Mouse (Mus musculus): Measurements from ENCODE around the gene Camk2d. TPM values are rescaled to one million over a fixed set of nuclear protein-coding genes. Genes with fewer than 3 reads are reported as not detected.
A peak's percentile ranks its signal among the peaks of the same experiment; 100 is the strongest.

Camk2d gene
- 14.1 and 19.7 TPM in 2 replicates for polyA plus RNA-seq (2016; fragmentation: Nextera tagmentation; extraction: Ambion mirVana)

DNA sequence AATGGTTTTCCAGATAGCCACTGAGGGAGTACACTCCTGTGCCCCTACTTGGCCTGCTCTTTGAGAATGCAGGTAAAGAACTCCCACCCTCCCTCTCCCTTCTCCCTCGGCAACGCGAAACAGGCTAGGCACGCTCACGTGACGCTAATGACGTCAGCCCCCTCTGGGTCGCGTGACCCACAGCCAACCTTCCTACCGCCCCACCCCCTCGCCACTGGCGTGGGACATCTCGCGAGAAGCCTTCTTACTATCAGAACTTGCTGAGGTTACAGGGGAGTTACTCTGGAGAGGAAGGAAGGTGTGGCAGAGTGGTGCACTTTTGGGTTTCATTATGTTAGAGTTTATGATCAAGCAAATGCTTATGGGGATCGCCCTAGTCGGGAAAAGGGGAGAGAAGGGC lies at the start of gene Camk2d:
Gene Camk2d (plus strand): TSS at position 217 of the 400 bp plus-strand sequence.
- ATAC-seq (ENCODE audit: low FRiP score, low read depth), result peak; percentile 89
- Histone ChIP-seq H3K4me2 (replicated peaks) (peak within 1 kb of the TSS; percentile 92), H3K27ac (replicated peaks) (peak within 1 kb of the TSS; percentile 92), H3K36me3 (no peaks in the 10 kb centered on the region), H3K9me3 (no peaks in the 10 kb centered on the region), H3K4me1 (peaks cover 5% of the 10 kb centered on the region; the same call in 1 of the 2 replicates), H3K4me3 (peak within 1 kb of the TSS; percentile 82), H3K9ac (replicated peaks) (peak within 1 kb of the TSS; percentile 74), H3K27me3 (no peaks in the 10 kb centered on the region)
- WGBS, result 1% methylated on average over 16 of the region's 16 CpGs

- Histone ChIP-seq H3K27me3 (no peaks in the 10 kb centered on the region), H3K4me2 (replicated peaks) (no peak overlapping the region), H3K9me3 (no peaks in the 10 kb centered on the region), H3K36me3 (no peaks in the 10 kb centered on the region), H3K27ac (replicated peaks) (no peak overlapping the region), H3K9ac (replicated peaks) (no peak overlapping the region), H3K4me3 (no peak overlapping the region), H3K4me1 (no peaks in the 10 kb centered on the region)
- ATAC-seq (ENCODE audit: low FRiP score, low read depth), result no peak
Observed at GRCm38 (mm10) chr3:126547941-126548340, 48.2 kb upstream of the Camk2d start.

GRCm38 (mm10) chr3:126563646-126564045 lies 32.5 kb upstream of the Camk2d start:
- no peak overlapping the region for H3K9ac ChIP-seq (replicated peaks)
- no peak for ATAC-seq (ENCODE audit: low FRiP score, low read depth)
- no peaks in the 10 kb centered on the region for H3K27me3 ChIP-seq
- H3K27ac ChIP-seq (replicated peaks), result no peak overlapping the region
- H3K4me2 ChIP-seq (replicated peaks), result no peak overlapping the region
- H3K36me3 ChIP-seq, result no peaks in the 10 kb centered on the region
- 85% methylated on average over 2 of the region's 2 CpGs for WGBS
- no peaks in the 10 kb centered on the region for H3K4me1 ChIP-seq
- no peaks in the 10 kb centered on the region for H3K9me3 ChIP-seq
- no peak overlapping the region for H3K4me3 ChIP-seq

GRCm38 (mm10) chr3:126570628-126571027 lies 25.5 kb upstream of the Camk2d start:
- Histone ChIP-seq H3K9me3 (no peaks in the 10 kb centered on the region), H3K27ac (replicated peaks) (no peak overlapping the region), H3K4me1 (no peaks in the 10 kb centered on the region), H3K9ac (replicated peaks) (no peak overlapping the region), H3K36me3 (no peaks in the 10 kb centered on the region), H3K4me2 (replicated peaks) (no peak overlapping the region), H3K27me3 (no peaks in the 10 kb centered on the region), H3K4me3 (no peak overlapping the region)
- no peak for ATAC-seq (ENCODE audit: low FRiP score, low read depth)
- 85% methylated on average over 1 of the region's 1 CpGs for WGBS

DNA sequence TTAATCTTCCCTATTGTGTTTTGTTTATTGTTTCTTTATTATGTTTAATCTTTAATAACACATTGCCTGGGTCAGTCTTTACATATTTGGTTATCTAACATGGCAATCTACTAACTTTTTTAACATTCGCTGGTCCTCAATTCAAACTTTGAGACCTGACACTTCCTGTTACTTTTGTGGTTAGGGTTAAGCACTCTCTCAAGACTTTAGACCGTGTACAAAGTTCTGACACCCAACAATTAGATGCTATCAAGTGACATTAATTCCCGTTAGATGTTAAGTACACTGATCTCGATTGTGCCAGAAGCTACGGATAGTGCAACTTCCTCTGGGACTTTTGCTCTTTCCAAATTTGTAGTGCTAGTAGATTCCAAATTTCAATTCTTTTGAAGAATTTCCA lies 23.2 kb upstream of the Camk2d start:
- 89% methylated on average over 5 of the region's 5 CpGs for WGBS

DNA sequence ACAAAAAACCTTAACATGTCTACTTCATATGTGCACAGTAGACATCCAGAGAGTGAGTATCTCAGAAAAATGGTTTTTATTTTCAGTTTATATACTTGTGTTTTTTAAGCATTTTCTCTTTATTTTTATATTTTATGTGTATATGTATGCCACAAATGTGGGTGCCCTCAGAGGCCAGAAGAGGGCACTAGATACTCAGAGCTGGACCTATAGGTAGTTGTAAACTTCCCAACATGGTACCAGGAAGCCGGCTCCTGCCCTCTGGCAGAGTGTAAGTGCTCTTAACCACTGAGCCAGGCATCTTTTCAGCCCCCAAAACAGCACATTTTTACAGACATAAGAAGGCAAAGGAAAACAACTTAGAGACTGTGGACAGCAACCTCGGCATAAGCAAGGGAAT lies 20.2 kb upstream of the Camk2d start:
- WGBS, result 59% methylated on average over 2 of the region's 2 CpGs

More for the DNA sequence above, 23.2 kb upstream of the Camk2d start:
- Histone ChIP-seq H3K9me3 (no peaks in the 10 kb centered on the region), H3K36me3 (no peaks in the 10 kb centered on the region), H3K4me1 (no peaks in the 10 kb centered on the region), H3K4me2 (replicated peaks) (no peak overlapping the region), H3K27me3 (no peaks in the 10 kb centered on the region), H3K4me3 (no peak overlapping the region), H3K9ac (replicated peaks) (no peak overlapping the region), H3K27ac (replicated peaks) (no peak overlapping the region)
- no peak for ATAC-seq (ENCODE audit: low FRiP score, low read depth)

GRCm38 (mm10) chr3:126586134-126586533 lies 10.0 kb upstream of the Camk2d start:
- H3K36me3 ChIP-seq, result no peaks in the 10 kb centered on the region
- H3K27me3 ChIP-seq, result no peaks in the 10 kb centered on the region
- ATAC-seq (ENCODE audit: low FRiP score, low read depth), result no peak
- no peak overlapping the region for H3K9ac ChIP-seq (replicated peaks)
- no peaks in the 10 kb centered on the region for H3K9me3 ChIP-seq
- H3K4me3 ChIP-seq, result no peak overlapping the region
- no peaks in the 10 kb centered on the region for H3K4me1 ChIP-seq
- no peak overlapping the region for H3K27ac ChIP-seq (replicated peaks)
- 85% methylated on average over 3 of the region's 3 CpGs for WGBS
- no peak overlapping the region for H3K4me2 ChIP-seq (replicated peaks)

More for the DNA sequence above, 20.2 kb upstream of the Camk2d start:
- Histone ChIP-seq H3K27ac (replicated peaks) (no peak overlapping the region), H3K4me1 (no peaks in the 10 kb centered on the region), H3K36me3 (no peaks in the 10 kb centered on the region), H3K9ac (replicated peaks) (no peak overlapping the region), H3K9me3 (no peaks in the 10 kb centered on the region), H3K27me3 (no peaks in the 10 kb centered on the region), H3K4me3 (no peak overlapping the region), H3K4me2 (replicated peaks) (no peak overlapping the region)
- no peak for ATAC-seq (ENCODE audit: low FRiP score, low read depth)

GRCm38 (mm10) chr3:126587477-126587876 lies 8.6 kb upstream of the Camk2d start:
- no peak for ATAC-seq (ENCODE audit: low FRiP score, low read depth)
- no peak overlapping the region for H3K9ac ChIP-seq (replicated peaks)
- H3K9me3 ChIP-seq, result no peaks in the 10 kb centered on the region
- no peaks in the 10 kb centered on the region for H3K36me3 ChIP-seq
- no peaks in the 10 kb centered on the region for H3K27me3 ChIP-seq
- no peak overlapping the region for H3K27ac ChIP-seq (replicated peaks)
- H3K4me1 ChIP-seq, result no peaks in the 10 kb centered on the region
- H3K4me3 ChIP-seq, result no peak overlapping the region
- no peak overlapping the region for H3K4me2 ChIP-seq (replicated peaks)
- 88% methylated on average over 3 of the region's 3 CpGs for WGBS

- Histone ChIP-seq H3K27ac (replicated peaks) (no peak overlapping the region), H3K4me1 (no peaks in the 10 kb centered on the region), H3K4me2 (replicated peaks) (no peak overlapping the region), H3K36me3 (no peaks in the 10 kb centered on the region), H3K4me3 (no peak overlapping the region), H3K27me3 (no peaks in the 10 kb centered on the region), H3K9me3 (no peaks in the 10 kb centered on the region), H3K9ac (replicated peaks) (no peak overlapping the region)
- WGBS, result 91% methylated on average over 7 of the region's 7 CpGs
- no peak for ATAC-seq (ENCODE audit: low FRiP score, low read depth)
Observed at GRCm38 (mm10) chr3:126589556-126589955, 6.5 kb upstream of the Camk2d start.

GRCm38 (mm10) chr3:126595456-126595855 lies 646 bp upstream of the Camk2d start:
- 68% methylated on average over 4 of the region's 4 CpGs for WGBS

DNA sequence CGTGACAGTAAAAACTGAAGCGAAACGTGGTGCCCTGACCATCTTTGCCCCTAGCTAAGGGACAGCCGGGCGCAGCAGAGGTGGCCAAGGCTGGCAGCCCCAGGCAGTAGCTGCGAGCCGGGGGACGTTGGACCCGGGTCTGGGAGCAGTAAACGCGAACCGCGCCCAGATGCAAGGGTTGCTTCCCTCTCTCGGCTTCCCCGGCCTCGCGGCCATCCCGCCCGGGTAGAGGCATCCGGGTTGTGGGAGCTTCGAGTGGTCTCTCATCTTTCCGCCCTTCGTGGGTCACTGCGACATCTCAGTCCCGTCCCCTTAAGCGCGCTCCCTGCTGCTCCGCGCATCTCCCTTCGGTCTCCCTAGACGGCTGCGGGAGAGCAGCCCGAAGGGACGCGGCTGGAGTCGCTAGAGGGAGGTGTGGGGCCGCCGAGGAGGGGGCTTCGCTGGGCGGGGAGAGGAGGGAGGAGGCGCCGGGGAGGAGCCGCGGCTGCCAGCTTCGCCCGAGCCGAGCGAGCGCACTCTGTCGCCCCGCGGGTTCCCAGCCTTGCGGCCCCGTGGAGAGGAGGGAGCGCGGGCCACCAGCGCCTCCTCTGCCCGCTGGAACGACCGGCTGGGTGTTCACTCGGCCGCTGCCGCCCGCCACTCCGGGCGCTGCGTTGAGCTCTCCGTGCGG lies 524 bp downstream of the Camk2d start:
- ATAC-seq (ENCODE audit: low FRiP score, low read depth), result peak; percentile 88
- H3K4me1 ChIP-seq, result peaks cover 5% of the 10 kb centered on the region; the same call in 1 of the 2 replicates
- peak overlapping the region; percentile 92 for H3K4me2 ChIP-seq (replicated peaks)
- H3K27me3 ChIP-seq, result no peaks in the 10 kb centered on the region
- peak overlapping the region; percentile 82 for H3K4me3 ChIP-seq
- peak overlapping the region; percentile 74 for H3K9ac ChIP-seq (replicated peaks)
- no peaks in the 10 kb centered on the region for H3K36me3 ChIP-seq
- H3K9me3 ChIP-seq, result 0 out of 2 replicates have a peak, but pooled peaks cover 1% of the 10 kb centered on the region
- peak overlapping the region; percentile 92 for H3K27ac ChIP-seq (replicated peaks)
- WGBS, result under 1% methylated on average over 50 of the region's 69 CpGs

More at GRCm38 (mm10) chr3:126595456-126595855, 646 bp upstream of the Camk2d start:
- no peaks in the 10 kb centered on the region for H3K9me3 ChIP-seq
- peak overlapping the region; percentile 92; the same call in 1 of the 2 replicates for H3K4me2 ChIP-seq (replicated peaks)
- no peaks in the 10 kb centered on the region for H3K36me3 ChIP-seq
- H3K4me1 ChIP-seq, result peaks cover 5% of the 10 kb centered on the region; the same call in 1 of the 2 replicates
- no peak for ATAC-seq (ENCODE audit: low FRiP score, low read depth)
- H3K4me3 ChIP-seq, result no peak overlapping the region
- H3K27ac ChIP-seq (replicated peaks), result no peak overlapping the region
- H3K9ac ChIP-seq (replicated peaks), result no peak overlapping the region
- no peaks in the 10 kb centered on the region for H3K27me3 ChIP-seq

DNA sequence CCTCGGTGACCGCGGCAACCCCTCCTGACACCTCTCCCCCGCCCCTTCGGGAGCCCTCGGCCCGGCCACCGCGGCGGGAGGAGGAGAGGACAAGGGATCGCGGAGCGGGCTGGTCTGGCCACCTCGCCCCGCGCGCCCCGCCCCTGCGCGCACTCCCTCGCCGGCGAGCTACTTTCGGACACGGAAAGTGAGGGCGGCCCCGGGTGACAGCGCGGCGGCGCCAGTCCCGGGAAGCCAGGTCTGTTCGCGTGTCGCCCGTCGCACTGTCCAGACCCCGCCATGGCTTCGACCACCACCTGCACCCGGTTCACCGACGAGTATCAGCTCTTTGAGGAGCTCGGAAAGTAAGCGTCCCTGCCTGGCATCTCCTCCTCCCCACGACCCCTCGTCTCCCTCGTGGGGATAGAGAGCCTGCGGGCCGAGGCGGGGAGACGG lies 1.1 kb downstream of the Camk2d start:
- H3K27me3 ChIP-seq, result no peaks in the 10 kb centered on the region
- 0 out of 2 replicates have a peak, but pooled peaks cover 4% of the 10 kb centered on the region for H3K9me3 ChIP-seq
- H3K4me1 ChIP-seq, result peaks cover 5% of the 10 kb centered on the region; the same call in 1 of the 2 replicates
- peak overlapping the region; percentile 74 for H3K9ac ChIP-seq (replicated peaks)
- under 1% methylated on average over 50 of the region's 51 CpGs for WGBS
- ATAC-seq (ENCODE audit: low FRiP score, low read depth), result peak; percentile 69
- peak overlapping the region; percentile 92 for H3K27ac ChIP-seq (replicated peaks)
- H3K4me2 ChIP-seq (replicated peaks), result peak overlapping the region; percentile 92
- peak overlapping the region; percentile 82 for H3K4me3 ChIP-seq
- H3K36me3 ChIP-seq, result no peaks in the 10 kb centered on the region
